Mouse (Mus musculus) G1E (cell line): Measurements from ENCODE around the gene Scn7a. TPM values are rescaled to one million over a fixed set of nuclear protein-coding genes. Genes with fewer than 3 reads are reported as not detected.

Source experiments
- ATAC-seq: 2 replicates; pipeline ENCODE4 v1.8.0; 2016; ENCODE audit warnings: mild to moderate bottlenecking; ENCODE audit not compliant: insufficient number of reproducible peaks, poor library complexity, low FRiP score, severe bottlenecking; ENCODE audit errors: extremely low read depth
- DNase-seq: peaks from one replicate; pipeline ENCODE4 v3.0.0; 2012; ENCODE audit warnings: low spot score
- H3K27me3 ChIP-seq: 2 replicates; pipeline ENCODE4 v1.6.1; 2012; ENCODE audit warnings: mild to moderate bottlenecking, low read length, inconsistent platforms; ENCODE audit not compliant: insufficient read depth
- H3K36me3 ChIP-seq: replicated peaks from 2 replicates; pipeline ENCODE3; 2012; ENCODE audit warnings: mild to moderate bottlenecking, inconsistent platforms
- H3K4me1 ChIP-seq: 2 replicates; pipeline ENCODE4 v1.6.1; 2012; ENCODE audit warnings: low read depth, low read length, inconsistent platforms, mixed read lengths; ENCODE audit not compliant: insufficient read depth
- H3K4me3 ChIP-seq: 2 replicates; pipeline ENCODE4 v1.5.1; 2012; ENCODE audit warnings: low read depth, mild to moderate bottlenecking, inconsistent platforms, low read length, moderate library complexity, mixed read lengths
- H3K9me3 ChIP-seq: replicated peaks from 2 replicates; pipeline ENCODE4 v1.6.1; 2012; ENCODE audit warnings: inconsistent platforms
- CTCF ChIP-seq: IDR thresholded peaks from 2 replicates; pipeline ENCODE4 v1.5.1; 2012; ENCODE audit warnings: low read depth, low read length, inconsistent platforms, mixed read lengths
- GATA1 ChIP-seq: IDR thresholded peaks from 2 replicates; pipeline ENCODE4 v1.6.1; 2012; ENCODE audit warnings: borderline replicate concordance, low read length, inconsistent platforms, mixed read lengths
- GATA2 ChIP-seq: IDR thresholded peaks from 2 replicates; pipeline ENCODE4 v1.6.1; 2012; ENCODE audit warnings: low read depth, low read length, inconsistent platforms, borderline replicate concordance
- POLR2AphosphoS5 ChIP-seq: IDR thresholded peaks from 2 replicates; pipeline ENCODE4 v1.6.1; 2012; ENCODE audit warnings: low read depth, low read length, inconsistent platforms; ENCODE audit not compliant: insufficient replicate concordance
- TAL1 ChIP-seq: conservative IDR thresholded peaks from 2 replicates; pipeline ENCODE4 v1.6.1; 2012; ENCODE audit warnings: low read depth, low read length, inconsistent platforms, mixed read lengths
- polyA plus RNA-seq: library from polyadenylated mRNA; stranded (reverse); fragments of >175 nt; gene quantifications from 2 replicates; pipeline ENCODE4 v1.2.3, GENCODE M21; 2012
- total RNA-seq, 2 experiments: library from RNA; stranded (forward) in 1 of 2; stranded (reverse) in 1 of 2; fragments of 200-1000 nt in 1 of 2; fragments of >200 nt in 1 of 2; fragmentation: Nextera tagmentation in 1 of 2; gene quantifications; 2 replicates each; pipeline ENCODE4 v1.2.3; 2014 to 2017

Gene Scn7a
- total and polyA plus RNA-seq, 3 experiments = 0.11 TPM; not detected in 2

GRCm38 (mm10) chr2:66726878-66727584, 57.7 kb downstream of the Scn7a start:
- no peaks in the 10 kb centered on the region for H3K4me1 ChIP-seq
- no peak for ATAC-seq
- no peaks in the 10 kb centered on the region for H3K36me3 ChIP-seq
- DNase-seq = no peak
- TF ChIP-seq GATA2 (no peak), TAL1 (no peak), GATA1 (no peak), CTCF (no peak), POLR2AphosphoS5 (no peak)
- H3K4me3 ChIP-seq = no peak overlapping the region
- H3K27me3 ChIP-seq = no peaks in the 10 kb centered on the region
- H3K9me3 ChIP-seq = no peaks in the 10 kb centered on the region

GRCm38 (mm10) chr2:66712071-66712470, 72.6 kb downstream of the Scn7a start:
- Histone ChIP-seq H3K27me3 (no peaks in the 10 kb centered on the region), H3K4me3 (no peak overlapping the region), H3K4me1 (no peaks in the 10 kb centered on the region), H3K36me3 (no peaks in the 10 kb centered on the region), H3K9me3 (0 out of 2 replicates have a peak, but pooled peaks cover under 1% of the 10 kb centered on the region)
- DNase-seq = no peak
- ATAC-seq = no peak
- TF ChIP-seq TAL1 (no peak), POLR2AphosphoS5 (no peak), GATA2 (no peak)

GRCm38 (mm10) chr2:66692300-66692699, 92.4 kb downstream of the Scn7a start:
- no peaks in the 10 kb centered on the region for H3K36me3 ChIP-seq
- H3K4me3 ChIP-seq = no peak overlapping the region
- no peak for DNase-seq
- H3K9me3 ChIP-seq = no peaks in the 10 kb centered on the region
- TF ChIP-seq CTCF (no peak), TAL1 (no peak), POLR2AphosphoS5 (no peak), GATA1 (no peak), GATA2 (no peak)
- ATAC-seq = 0 out of 2 replicates have a peak, but pooled peaks have one; percentile 4
- no peaks in the 10 kb centered on the region for H3K27me3 ChIP-seq
- H3K4me1 ChIP-seq = no peaks in the 10 kb centered on the region

GRCm38 (mm10) chr2:66661988-66662387, 122.7 kb downstream of the Scn7a start:
- no peaks in the 10 kb centered on the region for H3K36me3 ChIP-seq
- H3K9me3 ChIP-seq = peaks cover 2% of the 10 kb centered on the region; the same call in 1 of the 2 replicates
- ATAC-seq (no peak), DNase-seq (no peak)
- H3K27me3 ChIP-seq = no peaks in the 10 kb centered on the region
- H3K4me3 ChIP-seq = no peak overlapping the region
- H3K4me1 ChIP-seq = no peaks in the 10 kb centered on the region
- no peak for TF ChIP-seq CTCF
- TF ChIP-seq GATA1 = no peak
- TF ChIP-seq POLR2AphosphoS5 = no peak
- TF ChIP-seq TAL1 = no peak
- no peak for TF ChIP-seq GATA2

GRCm38 (mm10) chr2:66656430-66656829, 128.3 kb downstream of the Scn7a start:
- DNase-seq (no peak), ATAC-seq (no peak)
- H3K4me1 ChIP-seq = no peaks in the 10 kb centered on the region
- no peaks in the 10 kb centered on the region for H3K27me3 ChIP-seq
- TF ChIP-seq CTCF (no peak), TAL1 (no peak), POLR2AphosphoS5 (no peak), GATA2 (no peak), GATA1 (no peak)
- H3K36me3 ChIP-seq = no peaks in the 10 kb centered on the region
- H3K4me3 ChIP-seq = no peak overlapping the region
- peaks cover 18% of the 10 kb centered on the region for H3K9me3 ChIP-seq

GRCm38 (mm10) chr2:66655431-66655830, 129.3 kb downstream of the Scn7a start:
- Histone ChIP-seq H3K4me1 (no peaks in the 10 kb centered on the region), H3K36me3 (no peaks in the 10 kb centered on the region), H3K4me3 (no peak overlapping the region), H3K9me3 (peaks cover 18% of the 10 kb centered on the region), H3K27me3 (no peaks in the 10 kb centered on the region)
- no peak for TF ChIP-seq GATA1
- TF ChIP-seq TAL1 = no peak
- TF ChIP-seq CTCF = no peak
- TF ChIP-seq GATA2 = no peak
- TF ChIP-seq POLR2AphosphoS5 = no peak
- no peak for DNase-seq
- ATAC-seq = no peak; the same call in 1 of the 2 replicates

- ATAC-seq (no peak), DNase-seq (no peak)
- TF ChIP-seq POLR2AphosphoS5 (no peak), GATA1 (no peak), CTCF (no peak), GATA2 (no peak), TAL1 (no peak)
- no peaks in the 10 kb centered on the region for H3K36me3 ChIP-seq
- H3K4me1 ChIP-seq = no peaks in the 10 kb centered on the region
- no peak overlapping the region for H3K4me3 ChIP-seq
- no peaks in the 10 kb centered on the region for H3K9me3 ChIP-seq
- H3K27me3 ChIP-seq = no peaks in the 10 kb centered on the region
These were observed 140.3 kb downstream of the Scn7a start for GRCm38 (mm10) chr2:66644384-66644783.
